Mouse (Mus musculus): Measurements from ENCODE around the gene Rhbdd1. TPM values are rescaled to one million over a fixed set of nuclear protein-coding genes. Genes with fewer than 3 reads are reported as not detected.

Rhbdd1 gene
- polyA plus RNA-seq, 1 experiment from 2014 or later: 11.7 TPM

DNA sequence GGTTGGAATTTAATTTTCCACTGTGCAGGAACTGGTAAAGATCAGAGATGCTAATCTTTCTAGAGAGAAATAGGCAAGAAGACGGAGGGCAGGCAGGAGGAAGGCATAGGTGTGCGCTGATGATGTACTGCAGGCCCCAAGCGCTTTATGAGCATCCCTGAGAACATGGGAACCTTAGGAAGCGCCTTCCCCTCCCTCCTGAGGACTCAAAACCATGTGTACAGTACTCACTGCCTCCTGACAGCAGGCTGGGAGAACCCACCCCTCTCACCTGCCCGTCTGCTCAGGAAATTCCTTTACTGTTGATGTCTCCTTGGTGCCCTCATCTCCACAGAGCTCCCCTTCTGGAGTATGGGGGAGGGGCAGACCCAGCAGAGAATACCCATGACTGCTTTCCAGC is 95.3 kb downstream of the Rhbdd1 start:
- ATAC-seq (ENCODE audit: borderline replicate concordance, extremely low read depth, low FRiP score, low TSS enrichment): no peak
- 63% methylated on average over 5 of the region's 5 CpGs for WGBS
- H3K27ac ChIP-seq: no peak overlapping the region

DNA sequence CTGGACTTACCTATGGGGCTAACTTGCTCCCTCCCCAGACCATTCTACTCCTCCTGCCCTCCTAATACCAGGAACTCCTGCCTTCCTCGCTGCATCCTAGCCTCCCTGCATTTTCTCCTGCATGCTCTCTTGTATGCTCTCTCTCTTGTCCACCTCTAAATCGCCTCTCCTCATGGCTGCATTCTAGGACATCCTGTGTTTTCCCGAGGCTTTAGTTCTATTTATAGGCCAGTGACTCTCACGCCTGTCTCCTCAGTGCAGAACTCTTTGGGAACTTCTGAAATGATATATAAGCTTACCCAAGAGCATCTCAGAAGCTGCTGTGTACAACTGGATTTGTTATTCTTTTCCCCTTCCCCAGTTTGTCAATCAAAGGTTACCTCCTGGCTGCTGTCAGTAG is 95.8 kb downstream of the Rhbdd1 start:
- no peak overlapping the region; the same call in 1 of the 2 replicates for H3K27ac ChIP-seq
- H3K4me3 ChIP-seq: no peak overlapping the region
- H3K4me2 ChIP-seq: no peak overlapping the region
- H3K9ac ChIP-seq: no peak overlapping the region
- peaks cover 10% of the 10 kb centered on the region for H3K4me1 ChIP-seq
- no peaks in the 10 kb centered on the region for H3K36me3 ChIP-seq
- WGBS: 33% methylated on average over 4 of the region's 4 CpGs
- no peak for ATAC-seq (ENCODE audit: borderline replicate concordance, extremely low read depth, low FRiP score, low TSS enrichment)
- H3K27me3 ChIP-seq: no peaks in the 10 kb centered on the region
- no peaks in the 10 kb centered on the region for H3K9me3 ChIP-seq

More for the DNA sequence above, 95.3 kb downstream of the Rhbdd1 start:
- Histone ChIP-seq H3K4me3 (no peak overlapping the region), H3K4me1 (peaks cover 10% of the 10 kb centered on the region), H3K4me2 (no peak overlapping the region), H3K27me3 (no peaks in the 10 kb centered on the region), H3K9ac (no peak overlapping the region), H3K36me3 (no peaks in the 10 kb centered on the region), H3K9me3 (no peaks in the 10 kb centered on the region)

DNA sequence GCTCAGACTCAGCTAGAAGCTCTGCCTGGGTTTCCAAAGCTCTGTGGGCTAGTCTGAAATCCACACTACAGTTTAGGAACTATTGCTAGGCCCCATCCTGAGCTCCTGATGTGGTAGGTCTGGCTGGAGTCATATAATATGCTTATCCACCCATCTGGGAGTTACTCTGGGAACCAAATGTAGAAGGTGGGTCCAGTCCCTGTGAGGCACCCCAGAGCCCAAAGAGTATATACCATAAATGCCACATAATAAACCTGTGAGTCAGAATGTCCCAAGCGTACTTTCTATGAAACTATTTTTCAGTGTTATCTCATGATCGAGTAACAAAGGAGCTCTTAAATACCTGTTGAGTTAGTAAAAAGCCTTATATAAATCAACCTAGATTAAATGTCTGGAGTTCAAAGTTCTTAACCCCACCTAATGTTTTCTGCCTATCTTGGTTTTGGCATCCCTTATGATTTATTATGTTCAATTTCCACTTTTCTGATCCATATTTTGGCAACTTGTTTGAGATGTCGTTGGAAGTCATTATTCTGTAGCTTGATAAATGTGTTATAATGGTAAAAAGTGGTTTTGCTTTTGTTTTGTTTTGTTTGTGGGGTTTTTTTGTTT is 98.3 kb downstream of the Rhbdd1 start:
- no peak overlapping the region for H3K4me3 ChIP-seq
- ATAC-seq (ENCODE audit: borderline replicate concordance, extremely low read depth, low FRiP score, low TSS enrichment): no peak
- WGBS: 70% methylated on average over 3 of the region's 3 CpGs
- H3K4me1 ChIP-seq: peaks cover 10% of the 10 kb centered on the region
- no peaks in the 10 kb centered on the region for H3K27me3 ChIP-seq
- no peaks in the 10 kb centered on the region for H3K36me3 ChIP-seq
- H3K9ac ChIP-seq: no peak overlapping the region
- no peak overlapping the region for H3K4me2 ChIP-seq
- H3K9me3 ChIP-seq: no peaks in the 10 kb centered on the region
- no peak overlapping the region for H3K27ac ChIP-seq

DNA sequence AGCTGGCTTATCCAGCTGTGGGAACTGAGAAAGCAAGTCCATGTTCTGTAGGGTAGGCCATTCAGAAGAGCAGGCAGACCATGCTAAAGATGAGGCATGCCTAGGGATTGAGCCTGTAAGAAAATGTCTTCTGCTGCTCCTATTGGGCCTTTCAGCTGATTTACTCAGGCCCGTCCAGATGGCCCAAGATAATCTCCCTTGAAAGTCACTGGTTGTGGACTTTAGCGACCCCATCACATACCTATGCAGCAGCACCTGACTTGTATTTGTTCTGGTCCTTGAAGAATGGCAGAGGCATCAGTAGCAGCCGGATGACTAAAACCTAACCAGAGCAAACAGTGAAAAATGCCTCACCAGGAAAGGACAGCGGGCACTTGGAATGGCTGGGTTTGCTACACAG is 99.4 kb downstream of the Rhbdd1 start:
- WGBS: 62% methylated on average over 4 of the region's 4 CpGs
- H3K27ac ChIP-seq: no peak overlapping the region
- peaks cover 10% of the 10 kb centered on the region for H3K4me1 ChIP-seq
- no peaks in the 10 kb centered on the region for H3K27me3 ChIP-seq
- H3K9ac ChIP-seq: no peak overlapping the region
- no peak for ATAC-seq (ENCODE audit: borderline replicate concordance, extremely low read depth, low FRiP score, low TSS enrichment)
- no peak overlapping the region for H3K4me3 ChIP-seq
- H3K9me3 ChIP-seq: no peaks in the 10 kb centered on the region
- no peaks in the 10 kb centered on the region for H3K36me3 ChIP-seq
- no peak overlapping the region for H3K4me2 ChIP-seq

GRCm38 (mm10) chr1:82427729-82428128 is 111.5 kb downstream of the Rhbdd1 start:
- no peak for ATAC-seq (ENCODE audit: borderline replicate concordance, extremely low read depth, low FRiP score, low TSS enrichment)
- H3K9ac ChIP-seq: no peak overlapping the region
- no peaks in the 10 kb centered on the region for H3K36me3 ChIP-seq
- H3K9me3 ChIP-seq: no peaks in the 10 kb centered on the region
- no peaks in the 10 kb centered on the region for H3K27me3 ChIP-seq
- no peak overlapping the region for H3K4me3 ChIP-seq
- no peak overlapping the region for H3K27ac ChIP-seq
- WGBS: 91% methylated on average over 5 of the region's 5 CpGs
- H3K4me1 ChIP-seq: peaks cover 23% of the 10 kb centered on the region
- no peak overlapping the region for H3K4me2 ChIP-seq

- no peak overlapping the region for H3K4me3 ChIP-seq
- H3K4me2 ChIP-seq: no peak overlapping the region
- H3K9me3 ChIP-seq: no peaks in the 10 kb centered on the region
- ATAC-seq (ENCODE audit: borderline replicate concordance, extremely low read depth, low FRiP score, low TSS enrichment): peak; percentile 85; the same call in 1 of the 2 replicates
- no peak overlapping the region for H3K9ac ChIP-seq
- 29% methylated on average over 1 of the region's 1 CpGs for WGBS
- no peaks in the 10 kb centered on the region for H3K27me3 ChIP-seq
- H3K36me3 ChIP-seq: no peaks in the 10 kb centered on the region
- H3K27ac ChIP-seq: peak overlapping the region; percentile 80
- H3K4me1 ChIP-seq: peaks cover 27% of the 10 kb centered on the region
These were observed 112.8 kb downstream of the Rhbdd1 start for GRCm38 (mm10) chr1:82429061-82429460.

DNA sequence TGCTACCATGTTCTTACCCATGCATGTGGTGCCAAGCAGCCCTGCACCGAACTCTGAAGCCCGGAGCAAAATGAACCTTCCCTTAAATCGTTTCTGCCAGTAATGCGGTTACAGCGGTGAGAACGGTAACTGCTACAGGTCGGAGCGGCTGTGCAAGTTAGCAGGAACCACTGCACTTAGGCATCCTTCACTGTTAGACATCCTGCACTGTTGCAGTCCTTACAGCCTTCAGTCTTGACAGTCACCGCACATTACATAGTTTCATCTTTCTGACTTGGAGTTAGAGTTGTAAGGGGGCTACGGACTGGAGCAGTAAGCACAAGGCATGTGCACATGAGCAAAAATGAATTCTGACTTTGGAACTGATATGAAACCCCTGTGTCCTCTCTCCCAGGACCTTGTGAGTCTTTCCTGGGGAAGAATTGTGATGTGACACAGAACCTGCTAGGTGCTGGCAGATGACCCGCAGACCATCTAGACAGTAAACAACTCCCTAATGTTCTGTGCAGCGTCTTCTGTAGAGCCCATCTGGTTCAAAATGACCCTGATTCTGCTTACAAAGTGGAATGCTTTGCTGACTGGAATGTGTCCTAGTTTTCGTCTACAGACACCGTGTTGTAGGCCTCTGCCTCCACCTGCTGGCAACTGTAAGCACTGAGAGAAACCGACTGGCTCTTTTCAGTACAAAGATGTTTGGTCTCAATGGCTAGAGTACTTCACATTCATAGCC is 116.8 kb downstream of the Rhbdd1 start:
- Histone ChIP-seq H3K27me3 (no peaks in the 10 kb centered on the region), H3K9ac (no peak overlapping the region), H3K4me1 (peaks cover 27% of the 10 kb centered on the region), H3K4me2 (no peak overlapping the region), H3K27ac (no peak overlapping the region), H3K36me3 (no peaks in the 10 kb centered on the region), H3K4me3 (no peak overlapping the region), H3K9me3 (no peaks in the 10 kb centered on the region)
- 54% methylated on average over 15 of the region's 15 CpGs for WGBS
- peak; percentile 74; the same call in 1 of the 2 replicates for ATAC-seq (ENCODE audit: borderline replicate concordance, extremely low read depth, low FRiP score, low TSS enrichment)

- H3K9ac ChIP-seq: no peak overlapping the region
- no peak for ATAC-seq (ENCODE audit: borderline replicate concordance, extremely low read depth, low FRiP score, low TSS enrichment)
- H3K27me3 ChIP-seq: no peaks in the 10 kb centered on the region
- peaks cover 23% of the 10 kb centered on the region for H3K4me1 ChIP-seq
- WGBS: 77% methylated on average over 5 of the region's 5 CpGs
- H3K9me3 ChIP-seq: no peaks in the 10 kb centered on the region
- H3K36me3 ChIP-seq: no peaks in the 10 kb centered on the region
- no peak overlapping the region for H3K4me3 ChIP-seq
- H3K27ac ChIP-seq: no peak overlapping the region
- H3K4me2 ChIP-seq: no peak overlapping the region
These were observed 117.4 kb downstream of the Rhbdd1 start for GRCm38 (mm10) chr1:82433649-82434005.

GRCm38 (mm10) chr1:82437273-82437672 is 121.0 kb downstream of the Rhbdd1 start:
- Histone ChIP-seq H3K9ac (no peak overlapping the region), H3K36me3 (no peaks in the 10 kb centered on the region), H3K4me3 (no peak overlapping the region), H3K4me1 (0 out of 2 replicates have a peak, but pooled peaks cover 4% of the 10 kb centered on the region), H3K27ac (no peak overlapping the region), H3K4me2 (no peak overlapping the region), H3K9me3 (no peaks in the 10 kb centered on the region), H3K27me3 (no peaks in the 10 kb centered on the region)
- ATAC-seq (ENCODE audit: borderline replicate concordance, extremely low read depth, low FRiP score, low TSS enrichment): no peak
- WGBS: 84% methylated on average over 3 of the region's 3 CpGs

DNA sequence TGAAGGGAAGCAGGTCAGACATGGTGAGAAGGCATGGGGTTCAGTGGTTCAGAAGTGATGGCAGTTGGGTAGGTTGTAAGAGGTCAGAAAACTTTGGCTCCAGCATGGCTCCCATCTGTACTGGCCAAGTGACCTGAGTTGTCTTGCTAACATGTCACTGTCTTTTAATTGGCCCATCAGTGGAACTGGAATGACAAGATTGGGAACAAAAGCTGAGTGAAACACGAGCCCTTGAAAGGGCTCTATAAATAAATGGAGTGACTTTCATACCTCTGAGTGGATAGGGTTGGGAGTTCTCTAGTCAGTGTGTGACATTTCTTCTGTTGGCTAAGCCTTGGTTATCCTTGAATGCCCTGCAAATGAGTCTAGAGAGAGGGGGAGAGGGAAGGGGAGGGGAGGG is 123.9 kb downstream of the Rhbdd1 start:
- Histone ChIP-seq H3K4me2 (no peak overlapping the region), H3K4me3 (no peak overlapping the region), H3K9ac (no peak overlapping the region), H3K27me3 (no peaks in the 10 kb centered on the region), H3K4me1 (no peaks in the 10 kb centered on the region), H3K27ac (no peak overlapping the region), H3K36me3 (no peaks in the 10 kb centered on the region), H3K9me3 (no peaks in the 10 kb centered on the region)
- WGBS: 52% methylated on average over 1 of the region's 1 CpGs
- no peak for ATAC-seq (ENCODE audit: borderline replicate concordance, extremely low read depth, low FRiP score, low TSS enrichment)

DNA sequence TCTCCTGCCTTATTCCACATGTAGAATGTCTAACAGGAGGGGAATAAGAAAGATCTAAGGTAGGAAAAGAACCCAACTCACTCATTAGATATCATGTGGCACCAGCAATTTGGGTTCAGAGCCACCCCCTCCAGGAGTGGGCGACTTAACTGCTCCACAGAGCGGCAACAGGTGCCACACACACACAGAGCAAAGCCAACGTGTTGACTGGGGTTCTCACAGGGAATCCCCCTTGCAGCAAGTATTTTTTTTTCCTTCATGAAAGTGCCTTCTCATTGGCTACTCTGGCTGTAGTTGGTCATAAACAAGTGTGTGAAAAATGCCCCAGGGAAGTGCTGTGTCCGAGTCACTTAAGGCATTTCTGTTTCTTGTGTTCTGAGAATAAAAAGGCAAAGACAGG is 127.3 kb downstream of the Rhbdd1 start:
- H3K9ac ChIP-seq: no peak overlapping the region
- no peak for ATAC-seq (ENCODE audit: borderline replicate concordance, extremely low read depth, low FRiP score, low TSS enrichment)
- no peaks in the 10 kb centered on the region for H3K4me1 ChIP-seq
- H3K4me2 ChIP-seq: no peak overlapping the region
- no peak overlapping the region for H3K4me3 ChIP-seq
- WGBS: 62% methylated on average over 4 of the region's 4 CpGs
- H3K36me3 ChIP-seq: no peaks in the 10 kb centered on the region
- H3K9me3 ChIP-seq: no peaks in the 10 kb centered on the region
- H3K27ac ChIP-seq: no peak overlapping the region
- no peaks in the 10 kb centered on the region for H3K27me3 ChIP-seq

DNA sequence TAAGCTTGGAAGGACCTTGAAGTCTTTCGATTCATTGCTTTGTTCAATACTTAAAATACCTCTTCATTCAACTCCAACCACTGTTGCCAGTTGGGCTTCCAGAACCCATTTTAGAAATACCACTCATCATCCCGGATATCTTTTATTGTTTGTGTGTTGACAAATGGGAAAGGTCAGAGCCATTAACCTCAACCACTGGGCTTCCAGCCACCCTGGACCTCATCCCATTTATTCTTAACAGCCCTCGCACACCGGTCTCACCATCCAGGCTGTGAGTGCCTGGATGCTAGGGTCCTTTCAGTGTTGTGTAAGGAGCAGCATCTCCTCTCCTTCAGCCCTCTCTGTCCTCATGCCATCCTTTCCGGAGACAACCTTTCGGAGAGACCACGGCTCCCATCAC is 129.8 kb downstream of the Rhbdd1 start:
- 71% methylated on average over 7 of the region's 7 CpGs for WGBS
- no peak overlapping the region for H3K9ac ChIP-seq
- no peaks in the 10 kb centered on the region for H3K36me3 ChIP-seq
- no peaks in the 10 kb centered on the region for H3K4me1 ChIP-seq
- no peak overlapping the region for H3K4me3 ChIP-seq
- no peaks in the 10 kb centered on the region for H3K9me3 ChIP-seq
- no peak for ATAC-seq (ENCODE audit: borderline replicate concordance, extremely low read depth, low FRiP score, low TSS enrichment)
- H3K27ac ChIP-seq: no peak overlapping the region
- H3K27me3 ChIP-seq: no peaks in the 10 kb centered on the region
- H3K4me2 ChIP-seq: no peak overlapping the region
